Mouse (Mus musculus) embryo, embryonic 9.5 days (tissue): ENCODE results near the gene Dnaaf5.

Source experiments
- DNase-seq: peaks from one replicate; pipeline ENCODE4 v3.0.0-alpha.2; 2017; ENCODE audit errors: extremely low spot score

The Dnaaf5 gene

DNA sequence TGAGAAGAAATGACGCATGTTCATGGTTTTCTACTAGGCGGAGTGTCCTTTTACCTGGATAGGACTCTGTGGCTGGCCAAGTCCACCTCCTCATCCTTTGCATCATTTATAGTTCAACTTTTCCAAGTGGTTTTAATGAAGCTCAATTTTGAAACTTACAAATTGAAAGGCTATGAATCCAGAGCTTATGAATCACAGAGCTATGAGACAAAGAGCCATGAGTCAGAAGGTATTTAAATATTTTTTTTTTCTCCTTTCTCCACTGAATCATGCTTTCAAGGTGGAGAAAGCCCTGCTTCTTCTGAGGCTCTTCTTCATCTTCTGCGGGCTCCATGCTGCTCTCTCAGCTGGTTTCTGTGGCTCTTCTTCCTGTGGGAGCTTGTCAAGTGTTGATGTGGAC lies 79.7 kb downstream of the Dnaaf5 start:
- no peak for DNase-seq

DNA sequence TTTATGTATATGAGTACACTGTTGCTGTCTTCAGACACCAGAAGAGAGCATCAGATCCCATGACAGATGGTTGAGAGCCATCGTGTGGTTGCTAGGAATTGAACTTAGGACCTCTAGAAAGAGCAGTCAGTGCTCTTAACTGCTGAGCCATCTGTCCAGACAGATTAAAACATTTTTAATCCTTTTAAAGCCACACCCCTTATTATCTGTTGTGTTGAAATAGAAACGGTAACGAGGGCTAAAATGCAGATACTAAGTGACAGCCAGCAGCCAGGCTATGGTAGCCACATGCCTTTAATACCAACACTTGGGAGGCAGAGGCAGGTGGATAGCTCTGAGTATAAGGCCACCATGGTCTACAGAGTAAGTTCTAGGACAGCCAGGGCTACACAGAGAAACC lies 82.1 kb downstream of the Dnaaf5 start:
- DNase-seq: no peak

DNA sequence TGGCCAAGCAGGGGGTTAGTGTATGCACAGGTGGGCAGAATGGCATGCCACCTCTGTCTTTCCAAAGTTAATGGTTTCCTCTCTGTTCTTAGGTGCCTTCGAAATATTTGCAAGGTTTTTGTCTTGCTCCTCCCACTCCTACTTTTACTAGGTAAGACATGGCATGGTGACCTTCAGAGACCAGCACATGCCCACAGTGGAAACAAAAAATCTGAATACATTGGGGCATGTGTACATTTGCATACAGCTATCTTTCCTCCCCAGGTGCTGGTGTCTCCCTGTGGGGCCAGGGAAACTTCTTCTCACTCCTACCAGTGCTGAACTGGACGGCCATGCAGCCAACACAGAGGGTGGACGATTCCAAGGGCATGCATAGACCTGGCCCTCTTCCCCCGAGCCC lies 84.4 kb downstream of the Dnaaf5 start:
- no peak for DNase-seq
